ENCODE assay signal across 11 mouse cellular contexts in the genomic region with DNA sequence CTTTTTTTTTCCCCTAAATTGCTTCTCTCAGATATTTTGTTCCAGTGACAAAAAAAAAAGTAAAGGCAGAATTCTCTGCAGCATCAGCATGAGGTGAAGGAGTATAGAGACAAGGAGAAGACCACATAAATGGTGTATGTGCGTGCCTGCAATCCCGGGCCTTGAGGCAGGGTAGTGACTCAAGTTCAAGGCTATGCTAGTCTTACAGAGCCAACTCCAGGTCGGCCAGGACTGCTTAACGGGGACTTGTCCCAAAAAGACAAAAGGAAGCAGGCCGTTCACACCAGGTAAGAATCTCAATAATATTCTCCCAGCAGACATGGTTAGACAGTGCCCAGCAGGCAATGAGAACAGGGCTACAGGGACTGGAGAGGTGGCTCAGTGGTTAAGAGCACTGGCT.
"Had no signal": no experiment of that assay in that cellular context is flagged by ENCODE, and none has a peak within 500 bp of the region (broad histone marks: within the 10 kb centered on the region; RNA-seq: fewer than 3 reads in every experiment).

No protein-coding gene starts in this region.

- DNase-seq: lung, adult 18-20 months; lung, postnatal 4 days; midbrain, embryonic 14.5 days; retina, postnatal 1 day; right cerebral cortex, adult 18-20 months; right cerebral cortex, postnatal 25 days; right cerebral cortex, postnatal 4 days; spleen, adult 18-20 months; thymus, adult 18-20 months; thymus, postnatal 14 days; thymus, postnatal 36 days had no signal
